Mouse (Mus musculus): ENCODE data around the gene Bmi1. TPM values are rescaled to one million over a fixed set of nuclear protein-coding genes. Genes with fewer than 3 reads are reported as not detected.
A peak's percentile ranks its signal among the peaks of the same experiment; 100 is the strongest.

Gene Bmi1
- 4.6 and 7.6 TPM in 2 replicates for polyA plus RNA-seq (2015; fragmentation: Nextera tagmentation; extraction: Ambion mirVana)

- ATAC-seq (ENCODE audit: low read depth) (peak; percentile 61), DNase-seq (no peak)
- Histone ChIP-seq H3K36me3 (no peaks in the 10 kb centered on the region), H3K27me3 (peaks cover 64% of the 10 kb centered on the region), H3K27ac (peak within 1 kb of the TSS; percentile 72), H3K4me2 (peak within 1 kb of the TSS; percentile 86), H3K4me3 (replicated peaks) (peak within 1 kb of the TSS; percentile 72), H3K9ac (peak within 1 kb of the TSS; percentile 77), H3K9me3 (replicated peaks) (no peaks in the 10 kb centered on the region), H3K4me1 (replicated peaks) (peaks cover 49% of the 10 kb centered on the region)
- under 1% methylated on average over 56 of the region's 77 CpGs for WGBS (ENCODE audit: insufficient replicate concordance)
Measured at GRCm38 (mm10) chr2:18676936-18677491, at the start of gene Bmi1. TSS of gene Bmi1 (plus strand) at chr2:18677018.

- Histone ChIP-seq H3K9me3 (replicated peaks) (no peaks in the 10 kb centered on the region), H3K4me3 (replicated peaks) (no peak overlapping the region), H3K4me2 (no peak overlapping the region), H3K9ac (no peak overlapping the region), H3K36me3 (no peaks in the 10 kb centered on the region), H3K27me3 (no peaks in the 10 kb centered on the region), H3K4me1 (replicated peaks) (no peaks in the 10 kb centered on the region), H3K27ac (no peak overlapping the region)
- DNase-seq (no peak), ATAC-seq (ENCODE audit: low read depth) (no peak)
- WGBS (ENCODE audit: insufficient replicate concordance): 35% methylated on average over 5 of the region's 5 CpGs
Measured at GRCm38 (mm10) chr2:18630547-18630946, 46.3 kb upstream of the Bmi1 start.

- Histone ChIP-seq H3K4me2 (no peak overlapping the region), H3K27me3 (no peaks in the 10 kb centered on the region), H3K9ac (no peak overlapping the region), H3K9me3 (replicated peaks) (no peaks in the 10 kb centered on the region; the same call in 1 of the 2 replicates), H3K27ac (no peak overlapping the region), H3K4me1 (replicated peaks) (no peaks in the 10 kb centered on the region), H3K36me3 (no peaks in the 10 kb centered on the region), H3K4me3 (replicated peaks) (no peak overlapping the region)
- DNase-seq: no peak
- no peak for ATAC-seq (ENCODE audit: low read depth)
- WGBS (ENCODE audit: insufficient replicate concordance): 77% methylated on average over 8 of the region's 8 CpGs
Measured at GRCm38 (mm10) chr2:18635052-18635451, 41.8 kb upstream of the Bmi1 start.

- WGBS (ENCODE audit: insufficient replicate concordance): 58% methylated on average over 4 of the region's 4 CpGs
- Histone ChIP-seq H3K4me2 (no peak overlapping the region), H3K27ac (no peak overlapping the region), H3K4me1 (replicated peaks) (no peaks in the 10 kb centered on the region), H3K9ac (no peak overlapping the region), H3K4me3 (replicated peaks) (no peak overlapping the region), H3K36me3 (no peaks in the 10 kb centered on the region), H3K27me3 (no peaks in the 10 kb centered on the region), H3K9me3 (replicated peaks) (no peaks in the 10 kb centered on the region)
- no peak for DNase-seq
- no peak for ATAC-seq (ENCODE audit: low read depth)
Measured at GRCm38 (mm10) chr2:18648563-18648962, 28.3 kb upstream of the Bmi1 start.

- no peaks in the 10 kb centered on the region for H3K36me3 ChIP-seq
- DNase-seq (no peak), ATAC-seq (ENCODE audit: low read depth) (no peak)
- no peaks in the 10 kb centered on the region for H3K9me3 ChIP-seq (replicated peaks)
- WGBS (ENCODE audit: insufficient replicate concordance): 17% methylated on average over 5 of the region's 5 CpGs
- H3K4me2 ChIP-seq: no peak overlapping the region
- H3K4me1 ChIP-seq (replicated peaks): no peaks in the 10 kb centered on the region
- H3K9ac ChIP-seq: no peak overlapping the region
- H3K27ac ChIP-seq: no peak overlapping the region
- no peak overlapping the region for H3K4me3 ChIP-seq (replicated peaks)
- H3K27me3 ChIP-seq: no peaks in the 10 kb centered on the region
Measured at GRCm38 (mm10) chr2:18654821-18655220, 22.0 kb upstream of the Bmi1 start.

GRCm38 (mm10) chr2:18664003-18664402, 12.8 kb upstream of the Bmi1 start:
- DNase-seq (no peak), ATAC-seq (ENCODE audit: low read depth) (no peak)
- peaks cover 13% of the 10 kb centered on the region for H3K27me3 ChIP-seq
- H3K4me1 ChIP-seq (replicated peaks): no peaks in the 10 kb centered on the region
- H3K4me3 ChIP-seq (replicated peaks): no peak overlapping the region
- WGBS (ENCODE audit: insufficient replicate concordance): 69% methylated on average over 3 of the region's 3 CpGs
- no peaks in the 10 kb centered on the region for H3K9me3 ChIP-seq (replicated peaks)
- no peak overlapping the region for H3K4me2 ChIP-seq
- no peak overlapping the region for H3K9ac ChIP-seq
- no peak overlapping the region for H3K27ac ChIP-seq
- H3K36me3 ChIP-seq: no peaks in the 10 kb centered on the region

GRCm38 (mm10) chr2:18671041-18671440, 5.8 kb upstream of the Bmi1 start:
- Histone ChIP-seq H3K4me2 (no peak overlapping the region), H3K27me3 (peaks cover 31% of the 10 kb centered on the region), H3K27ac (no peak overlapping the region), H3K36me3 (no peaks in the 10 kb centered on the region), H3K4me3 (replicated peaks) (no peak overlapping the region), H3K9ac (no peak overlapping the region), H3K4me1 (replicated peaks) (peaks cover 26% of the 10 kb centered on the region), H3K9me3 (replicated peaks) (no peaks in the 10 kb centered on the region)
- WGBS (ENCODE audit: insufficient replicate concordance): 47% methylated on average over 6 of the region's 6 CpGs
- ATAC-seq (ENCODE audit: low read depth) (no peak), DNase-seq (no peak)

- WGBS (ENCODE audit: insufficient replicate concordance): under 1% methylated on average over 80 of the region's 91 CpGs
- H3K27me3 ChIP-seq: peaks cover 43% of the 10 kb centered on the region
Measured at GRCm38 (mm10) chr2:18672133-18672765, 4.6 kb upstream of the Bmi1 start, which contains the start of gene Commd3. TSS of gene Commd3 (plus strand) at chr2:18672384.

GRCm38 (mm10) chr2:18672766-18673164, 4.1 kb upstream of the Bmi1 start:
- H3K27ac ChIP-seq: peak overlapping the region; percentile 84
- H3K27me3 ChIP-seq: peaks cover 45% of the 10 kb centered on the region
- no peaks in the 10 kb centered on the region for H3K9me3 ChIP-seq (replicated peaks)
- peak overlapping the region; percentile 83 for H3K4me3 ChIP-seq (replicated peaks)
- 1% methylated on average over 11 of the region's 11 CpGs for WGBS (ENCODE audit: insufficient replicate concordance)
- peak overlapping the region; percentile 91 for H3K4me2 ChIP-seq
- peak overlapping the region; percentile 91 for H3K9ac ChIP-seq
- ATAC-seq (ENCODE audit: low read depth) (no peak), DNase-seq (no peak)
- peaks cover 32% of the 10 kb centered on the region for H3K4me1 ChIP-seq (replicated peaks)
- no peaks in the 10 kb centered on the region for H3K36me3 ChIP-seq

More at GRCm38 (mm10) chr2:18672133-18672765, 4.6 kb upstream of the Bmi1 start, which contains the start of gene Commd3:
- no peaks in the 10 kb centered on the region for H3K9me3 ChIP-seq (replicated peaks)
- H3K4me2 ChIP-seq: peak within 1 kb of the TSS; percentile 91
- H3K4me3 ChIP-seq (replicated peaks): peak within 1 kb of the TSS; percentile 83
- ATAC-seq (ENCODE audit: low read depth) (peak; percentile 89), DNase-seq (peak; percentile 73)
- no peaks in the 10 kb centered on the region for H3K36me3 ChIP-seq
- peak within 1 kb of the TSS; percentile 91 for H3K9ac ChIP-seq
- peak within 1 kb of the TSS; percentile 84 for H3K27ac ChIP-seq
- peaks cover 31% of the 10 kb centered on the region for H3K4me1 ChIP-seq (replicated peaks)

GRCm38 (mm10) chr2:18673766-18674165, 3.1 kb upstream of the Bmi1 start:
- 0 out of 2 replicates have a peak overlapping the region, but pooled peaks have one; percentile 11 for H3K4me3 ChIP-seq (replicated peaks)
- DNase-seq: no peak
- no peak overlapping the region for H3K27ac ChIP-seq
- no peak for ATAC-seq (ENCODE audit: low read depth)
- peaks cover 41% of the 10 kb centered on the region for H3K4me1 ChIP-seq (replicated peaks)
- WGBS (ENCODE audit: insufficient replicate concordance): 65% methylated on average over 4 of the region's 4 CpGs
- no peak overlapping the region for H3K9ac ChIP-seq
- H3K4me2 ChIP-seq: peak overlapping the region; percentile 3
- peaks cover 46% of the 10 kb centered on the region for H3K27me3 ChIP-seq
- no peaks in the 10 kb centered on the region for H3K36me3 ChIP-seq
- H3K9me3 ChIP-seq (replicated peaks): no peaks in the 10 kb centered on the region

GRCm38 (mm10) chr2:18674193-18674902, 2.5 kb upstream of the Bmi1 start:
- Histone ChIP-seq H3K4me1 (replicated peaks) (peaks cover 41% of the 10 kb centered on the region), H3K4me3 (replicated peaks) (no peak overlapping the region), H3K36me3 (no peaks in the 10 kb centered on the region), H3K9me3 (replicated peaks) (no peaks in the 10 kb centered on the region), H3K27ac (no peak overlapping the region), H3K4me2 (peak overlapping the region; percentile 3), H3K9ac (no peak overlapping the region), H3K27me3 (peaks cover 46% of the 10 kb centered on the region)
- 57% methylated on average over 4 of the region's 4 CpGs for WGBS (ENCODE audit: insufficient replicate concordance)
- DNase-seq (no peak), ATAC-seq (ENCODE audit: low read depth) (no peak)

All from liver, embryonic 13.5 days (tissue).